Mouse (Mus musculus) T-helper 2 cell (primary cell): ENCODE data around the gene Lpcat3.

Source experiments
- in situ Hi-C: fragments of 300-600 bp; cut with MboI, MseI; formaldehyde crosslinking; loops from one replicate; pipeline ENCODE4 v1.15.1; 2025; ENCODE audit warnings: high pct_unique_total_duplicates

Gene Lpcat3

DNA sequence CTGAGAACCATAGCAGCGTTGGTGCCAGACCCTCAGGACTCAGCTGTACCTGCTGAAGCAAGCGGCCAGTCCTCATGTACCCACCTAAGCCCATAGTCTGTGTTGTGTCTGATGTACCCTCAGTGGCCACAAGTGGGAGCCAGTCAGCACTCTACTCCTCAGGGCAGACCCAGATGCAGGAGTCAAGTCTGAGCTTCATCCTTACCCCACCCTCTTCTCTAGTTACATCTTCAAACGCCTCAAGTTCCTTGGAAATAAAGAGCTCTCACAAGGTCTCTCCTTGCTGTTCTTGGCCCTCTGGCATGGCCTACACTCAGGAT, 39.9 kb downstream of the Lpcat3 start:
- in situ Hi-C loops, result no loop called here

- in situ Hi-C loops, result no loop called here
Measured at GRCm38 (mm10) chr6:124703789-124704188, 41.0 kb downstream of the Lpcat3 start.

GRCm38 (mm10) chr6:124704417-124704816, 41.6 kb downstream of the Lpcat3 start:
- in situ Hi-C loops, result no loop called here

DNA sequence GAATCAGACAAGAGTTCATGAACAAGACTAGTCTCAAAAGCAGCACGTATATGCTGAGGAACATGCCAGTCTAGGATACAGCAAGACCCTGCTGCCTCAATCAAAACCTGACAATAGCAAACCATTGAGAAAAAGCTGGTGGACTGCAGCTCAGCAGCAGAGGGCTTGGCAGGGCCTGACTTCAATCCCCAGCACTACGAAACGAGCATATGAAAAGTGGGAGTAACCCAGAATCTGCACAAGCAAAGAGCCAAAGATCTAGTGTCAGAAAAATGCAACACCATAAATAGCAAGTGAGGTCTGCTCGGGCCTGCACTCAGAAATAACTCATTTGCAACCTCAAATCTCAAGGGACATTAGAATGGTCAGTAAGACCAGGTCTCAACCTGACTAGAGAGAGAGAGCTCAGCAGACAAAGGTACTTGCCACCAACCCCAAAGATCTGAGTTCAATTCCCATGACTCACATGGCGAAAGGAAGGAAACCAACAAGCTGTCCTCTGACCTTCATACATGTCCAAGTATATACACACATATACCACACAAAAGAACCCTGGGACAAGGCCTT, 43.3 kb downstream of the Lpcat3 start:
- in situ Hi-C loops, result no loop called here

- in situ Hi-C loops, result no loop called here
Measured at GRCm38 (mm10) chr6:124708289-124708889, 45.6 kb downstream of the Lpcat3 start.

GRCm38 (mm10) chr6:124711824-124712782, 49.3 kb downstream of the Lpcat3 start, which contains the start of the genes Emg1 and Phb2:
Gene Emg1, minus strand, starts transcription at chr6:124712178.
Gene Phb2, plus strand, starts transcription at chr6:124712336.
- in situ Hi-C loops, result loop anchor here (5.0 kb wide), 1 partner anchor 50 kb away; no protein-coding TSS in a partner anchor

DNA sequence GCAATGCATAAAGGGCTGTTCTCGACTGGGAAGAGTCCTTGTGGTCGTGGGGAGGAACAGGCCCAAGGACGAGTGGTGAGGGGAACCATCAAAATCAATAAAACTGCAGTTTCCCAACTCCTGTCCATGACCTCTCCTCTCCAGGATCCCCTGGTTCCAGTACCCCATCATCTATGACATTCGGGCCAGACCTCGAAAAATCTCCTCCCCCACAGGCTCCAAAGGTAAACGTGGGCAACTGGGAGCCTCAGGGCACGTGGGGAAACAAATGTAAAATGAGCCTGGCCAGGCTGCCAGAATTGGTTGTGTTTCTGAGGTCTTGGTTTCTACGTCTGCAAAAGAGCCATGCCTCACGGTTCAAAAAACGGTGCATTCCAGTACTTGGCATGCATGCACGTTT, 50.1 kb downstream of the Lpcat3 start:
- in situ Hi-C loops, result loop anchor here (5.0 kb wide), 1 partner anchor 49 kb away; no protein-coding TSS in a partner anchor

- in situ Hi-C loops, result no loop called here
Measured at GRCm38 (mm10) chr6:124716864-124717490, 54.1 kb downstream of the Lpcat3 start.

DNA sequence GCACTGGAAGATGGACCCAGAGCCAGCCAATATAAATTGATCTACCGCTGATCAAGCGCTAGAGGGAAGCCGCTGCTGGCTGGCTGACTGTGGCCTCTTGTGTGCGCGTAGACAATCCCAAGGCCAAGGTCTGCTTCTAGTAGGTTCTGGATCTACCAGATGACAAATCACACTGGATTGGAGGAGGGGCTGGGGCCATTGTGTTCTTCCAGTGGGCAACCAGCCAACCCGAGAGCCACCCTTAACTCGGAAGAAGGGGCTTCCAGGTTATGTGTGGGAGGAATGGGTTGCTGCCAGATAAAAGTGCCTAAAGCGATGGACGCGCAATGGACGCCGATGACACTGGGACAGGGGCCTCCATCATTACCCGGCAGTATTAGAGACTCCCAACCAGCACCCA, 55.1 kb downstream of the Lpcat3 start:
- in situ Hi-C loops, result no loop called here

- in situ Hi-C loops, result no loop called here
Measured at GRCm38 (mm10) chr6:124718703-124719102, 55.9 kb downstream of the Lpcat3 start.

DNA sequence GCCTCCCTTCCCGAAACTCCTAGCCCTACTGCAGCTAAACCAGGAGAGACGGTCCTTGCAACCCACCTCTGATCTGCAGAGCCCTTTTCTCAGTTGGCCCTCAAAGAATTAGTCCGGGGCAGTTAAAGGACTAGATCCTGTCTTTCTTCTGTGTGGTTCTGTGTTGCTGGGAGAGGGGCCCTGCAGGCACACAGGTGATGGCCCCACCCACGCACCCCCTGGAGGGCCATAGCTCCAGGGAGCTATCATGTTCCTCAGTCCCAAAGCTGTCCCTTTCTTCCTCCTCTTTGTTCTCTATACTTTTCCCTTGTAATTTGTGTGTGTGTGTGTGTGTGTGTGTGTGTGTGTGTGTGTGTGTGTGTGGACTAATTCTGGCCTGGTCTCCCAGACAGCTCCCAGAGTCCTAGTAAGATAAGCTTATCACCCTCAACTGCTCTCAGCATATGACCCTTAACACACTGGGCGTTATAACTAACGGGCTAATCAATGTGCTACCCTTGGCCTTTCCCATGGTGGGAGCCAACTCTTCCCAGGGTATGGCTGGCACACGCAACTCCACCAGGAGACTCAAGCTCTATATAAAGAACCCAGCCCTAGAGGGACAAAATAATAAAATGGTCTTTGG, 56.6 kb downstream of the Lpcat3 start:
- in situ Hi-C loops, result no loop called here

- in situ Hi-C loops, result no loop called here
Measured at GRCm38 (mm10) chr6:124720904-124721303, 58.1 kb downstream of the Lpcat3 start.

GRCm38 (mm10) chr6:124722876-124723473, 60.1 kb downstream of the Lpcat3 start:
- in situ Hi-C loops, result no loop called here

DNA sequence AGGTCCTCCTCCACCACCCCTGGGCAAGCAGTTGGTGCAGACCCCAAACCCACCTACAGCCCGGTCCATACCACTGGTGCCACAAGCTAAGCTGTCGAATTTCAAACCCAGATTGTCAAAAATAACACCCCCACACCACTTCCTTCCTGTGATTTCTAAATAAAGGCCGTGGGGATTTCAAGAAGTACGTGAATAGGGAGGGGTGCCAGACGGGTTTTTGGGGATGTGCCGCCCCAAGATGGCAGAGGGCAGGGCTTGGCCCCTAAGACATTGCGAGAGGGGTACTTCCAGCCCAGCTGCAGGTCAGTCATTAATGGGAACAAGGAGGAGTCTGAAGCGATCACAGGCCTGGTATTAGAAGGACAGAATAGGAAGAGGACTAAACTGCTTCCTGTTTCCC, 60.7 kb downstream of the Lpcat3 start:
- in situ Hi-C loops, result no loop called here

- in situ Hi-C loops, result no loop called here
Measured at GRCm38 (mm10) chr6:124724472-124724871, 61.6 kb downstream of the Lpcat3 start.

GRCm38 (mm10) chr6:124728621-124729020, 65.8 kb downstream of the Lpcat3 start:
- in situ Hi-C loops, result no loop called here

DNA sequence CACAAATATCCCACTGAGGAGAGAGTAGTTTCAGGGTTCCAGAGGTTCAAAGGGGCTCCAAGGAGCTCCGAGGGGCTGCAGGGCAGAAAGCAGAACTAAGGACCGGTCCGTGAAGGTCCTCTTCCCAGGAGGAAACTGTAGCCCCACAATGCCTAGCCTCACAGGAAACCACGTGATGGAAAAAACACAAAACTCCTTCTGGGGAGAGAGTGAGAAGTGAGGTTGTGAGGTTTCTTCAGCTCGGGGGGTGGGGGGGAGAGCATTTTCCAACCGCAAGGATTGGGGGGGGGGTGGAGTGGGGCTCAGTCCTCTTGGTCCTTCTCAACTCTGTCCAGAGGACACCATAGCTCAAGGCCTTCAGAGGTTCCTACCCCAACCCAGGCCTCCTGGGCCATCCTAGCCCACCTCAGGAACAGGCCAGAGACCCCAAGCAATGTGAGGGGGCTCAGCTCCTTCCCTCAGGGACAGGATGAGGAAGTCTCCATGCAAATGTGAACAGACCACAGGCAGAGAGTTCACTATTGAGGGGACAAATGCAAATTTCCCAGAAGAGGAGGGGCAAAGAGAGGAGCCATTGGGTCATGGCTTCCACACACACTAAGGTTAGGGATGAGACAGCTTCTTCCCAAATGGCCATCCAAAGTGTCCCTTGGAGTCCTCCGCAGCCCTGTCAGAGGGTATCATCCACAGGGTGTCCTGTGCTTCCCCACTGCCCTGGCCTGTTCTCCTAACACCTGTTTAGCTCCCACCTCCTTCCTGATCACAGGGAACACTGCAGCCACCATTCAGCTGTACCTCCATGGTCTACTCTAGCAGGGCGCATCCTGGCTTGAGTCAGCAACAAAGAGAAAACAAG, 67.3 kb downstream of the Lpcat3 start:
- in situ Hi-C loops, result no loop called here

DNA sequence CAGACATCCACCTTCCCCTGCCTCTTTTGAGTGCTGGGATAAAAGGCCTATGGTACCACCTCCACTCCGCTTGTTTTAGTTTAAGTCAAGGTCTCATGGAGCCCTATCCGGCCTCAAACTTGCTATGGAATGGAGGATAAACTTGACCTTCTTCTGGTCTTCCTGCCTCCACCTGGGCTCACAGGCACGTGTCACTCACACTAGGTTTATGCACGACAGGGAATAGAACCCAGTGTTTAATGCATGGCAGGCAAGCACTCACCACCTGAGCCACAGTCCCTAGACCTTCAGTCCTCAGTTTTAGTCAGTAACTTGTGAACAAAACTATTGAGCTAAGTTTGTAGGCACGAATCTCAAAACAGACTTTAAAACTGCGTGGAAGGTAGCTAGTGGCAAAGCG, 68.2 kb downstream of the Lpcat3 start:
- in situ Hi-C loops, result no loop called here

DNA sequence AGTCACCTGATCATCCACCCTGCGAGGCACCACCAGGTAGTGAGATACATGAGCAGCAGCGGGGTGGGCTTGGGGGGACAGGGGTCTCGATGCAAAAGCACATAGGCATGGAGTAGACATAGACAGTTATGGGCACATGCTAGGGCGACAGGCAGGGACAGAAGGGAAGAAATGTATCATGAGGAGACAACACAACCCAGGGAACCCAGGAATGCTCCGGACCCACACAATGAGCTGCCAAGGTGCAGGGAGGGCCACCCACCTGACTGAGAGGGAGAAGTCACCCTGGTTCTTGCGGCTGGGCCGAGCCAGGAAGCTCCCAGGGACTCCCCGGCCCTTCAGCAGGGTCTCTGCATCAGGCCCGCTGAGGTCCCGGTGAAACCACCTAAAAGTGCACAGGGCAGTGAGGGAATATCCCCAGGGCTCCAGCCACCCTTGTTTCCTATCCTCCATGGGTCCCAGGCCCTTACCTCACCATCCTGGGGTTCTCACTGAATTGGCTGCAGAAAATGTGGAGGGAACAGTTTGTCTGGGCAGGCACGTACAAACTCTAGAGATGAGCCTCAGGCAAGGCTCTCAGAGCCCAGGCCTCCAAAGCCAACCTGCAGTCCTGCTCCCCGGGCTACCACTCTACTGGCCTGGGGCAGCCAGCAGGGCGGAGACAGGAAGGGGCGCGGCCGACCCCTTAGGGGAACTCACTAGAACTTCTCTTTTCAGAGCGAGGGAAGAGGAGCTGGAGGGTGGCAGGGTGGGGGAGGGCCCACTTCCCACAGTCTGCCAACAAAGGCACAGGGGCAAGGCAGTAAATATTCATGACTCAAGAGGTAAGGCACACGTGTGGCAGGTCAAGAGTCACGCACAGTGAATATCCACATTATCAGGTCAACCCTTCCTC, 69.9 kb downstream of the Lpcat3 start:
- in situ Hi-C loops, result no loop called here
